Mouse (Mus musculus): Measurements from ENCODE around the gene Thap7. TPM values are rescaled to one million over a fixed set of nuclear protein-coding genes. Genes with fewer than 3 reads are reported as not detected.

The Thap7 gene
- polyA plus RNA-seq (2015; fragmentation: Nextera tagmentation; extraction: Ambion mirVana) = 43.0 and 44.5 TPM in 2 replicates

DNA sequence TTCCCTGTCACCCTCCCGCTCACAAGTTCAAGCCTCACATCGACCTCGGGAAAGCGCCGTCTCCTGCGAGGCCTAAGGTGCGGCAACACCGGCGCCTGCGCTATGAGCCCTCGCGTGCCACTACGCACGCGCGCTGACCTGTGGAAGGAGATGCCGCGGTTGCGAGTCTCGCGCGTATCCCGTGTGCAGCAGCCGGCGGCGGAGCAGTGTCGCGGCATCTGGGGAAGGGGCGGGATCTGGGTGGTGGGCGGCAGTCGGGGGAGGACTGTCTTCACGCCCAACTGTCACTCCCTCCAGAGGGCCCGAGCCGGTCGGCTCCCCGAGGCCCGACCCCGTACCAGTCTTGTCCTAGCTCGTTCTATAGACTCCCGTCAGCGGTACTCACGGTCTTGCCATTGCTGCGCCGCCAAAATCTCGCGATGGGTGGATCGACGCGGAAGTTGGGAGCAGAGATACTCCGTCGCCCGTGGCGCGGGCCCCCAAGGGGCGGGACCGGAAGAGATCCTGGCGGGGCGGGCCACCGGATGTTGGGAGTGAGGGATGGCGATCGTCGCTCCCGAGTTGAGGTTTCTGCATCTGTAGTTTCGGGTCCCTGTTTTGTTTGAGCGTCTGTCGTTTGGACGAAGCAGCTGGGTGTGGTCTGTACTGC lies at the start of gene Thap7:
Gene Thap7 (minus strand): TSS at position 497 of the 649 bp plus-strand sequence.

DNA sequence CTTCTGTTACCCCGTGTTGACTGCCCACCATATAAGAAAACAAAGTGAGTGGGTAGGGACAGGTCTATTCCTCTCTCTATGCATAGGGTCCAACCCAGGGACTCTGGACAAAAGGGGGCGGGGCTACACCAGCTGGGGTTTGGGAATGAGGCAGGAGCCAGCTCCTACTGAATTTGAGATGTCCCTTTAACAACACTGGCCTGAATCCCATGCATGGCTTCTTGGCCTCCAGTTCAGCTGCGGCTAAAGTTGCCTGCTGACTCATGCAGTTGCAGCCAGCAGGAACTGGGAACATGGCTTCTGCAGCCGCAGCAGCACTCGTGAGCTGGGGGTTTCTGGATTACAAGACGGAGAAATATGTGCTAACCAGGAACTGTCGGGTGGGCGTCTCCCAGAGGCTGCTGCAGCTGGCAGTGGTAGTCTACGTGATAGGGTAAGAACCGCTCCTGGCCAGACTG lies 30.8 kb upstream of the Thap7 start, which contains the start of gene P2rx6:
Gene P2rx6 (plus strand): TSS at position 135 of the 458 bp plus-strand sequence.

DNA sequence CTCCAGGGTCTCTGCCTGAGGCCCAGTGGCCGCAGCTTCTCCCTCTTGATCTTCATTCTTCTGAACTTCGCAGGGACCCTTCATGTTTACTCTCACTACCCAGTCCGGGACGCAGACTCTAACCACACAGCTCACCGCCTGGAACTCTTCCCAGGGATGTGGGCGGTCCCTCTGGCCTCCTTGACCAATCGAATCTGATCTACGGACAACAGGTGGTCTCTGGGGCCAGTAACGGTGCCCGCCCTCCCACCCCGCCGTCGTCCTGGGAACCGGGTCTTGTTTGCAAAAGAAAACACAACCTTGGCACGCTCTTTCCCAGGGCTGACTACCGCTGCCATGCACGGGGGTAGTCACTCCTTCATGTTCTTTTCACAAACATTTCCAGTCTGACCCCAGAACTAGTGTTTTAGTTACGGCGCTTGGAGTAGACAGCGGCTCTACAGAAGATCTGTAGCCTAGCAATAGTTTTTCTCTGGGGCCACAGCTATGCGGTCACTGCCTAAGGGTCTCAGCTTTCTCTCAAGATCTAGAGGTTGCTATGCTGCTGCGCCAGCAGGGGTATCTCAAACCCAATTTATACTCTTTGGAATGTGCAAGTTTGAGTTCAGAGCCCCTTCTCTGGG lies 30.3 kb upstream of the Thap7 start, which contains the start of gene Lrrc74b:
Gene Lrrc74b (minus strand): TSS at position 120 of the 623 bp plus-strand sequence.

DNA sequence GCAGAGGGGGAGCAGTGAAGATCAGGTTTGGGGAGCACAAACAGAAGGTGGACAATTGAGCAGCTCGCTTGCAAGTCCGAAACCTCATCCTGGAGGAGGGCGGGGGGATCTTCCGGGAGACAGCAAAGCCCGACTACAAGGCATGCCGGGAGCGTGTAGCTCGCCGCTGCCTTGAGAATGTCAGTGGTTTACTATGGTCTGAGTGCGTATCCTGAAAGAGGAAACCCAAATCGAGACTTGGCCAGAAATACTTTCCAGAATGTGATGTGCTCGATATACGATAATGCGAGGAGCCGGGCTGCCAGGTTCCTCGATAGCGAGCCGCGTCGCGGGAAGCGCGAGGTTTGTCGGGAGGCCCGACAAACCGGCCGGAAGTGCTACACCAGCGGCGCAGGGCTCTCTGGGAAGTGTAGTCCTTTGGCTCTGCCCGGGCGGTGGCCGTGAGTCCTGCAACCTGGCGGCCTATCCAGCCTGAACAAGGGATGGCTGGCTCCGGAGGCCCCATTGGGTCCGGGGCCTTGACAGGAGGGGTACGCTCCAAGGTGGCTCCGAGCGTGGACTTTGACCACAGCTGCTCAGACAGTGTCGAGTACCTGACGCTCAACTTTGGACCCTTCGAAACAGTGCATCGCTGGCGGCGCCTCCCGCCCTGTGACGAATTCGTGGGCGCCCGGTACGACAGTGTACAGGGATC lies 22.2 kb downstream of the Thap7 start, which contains the start of gene Lztr1:
Gene Lztr1 (plus strand): TSS at position 143 of the 694 bp plus-strand sequence.

DNA sequence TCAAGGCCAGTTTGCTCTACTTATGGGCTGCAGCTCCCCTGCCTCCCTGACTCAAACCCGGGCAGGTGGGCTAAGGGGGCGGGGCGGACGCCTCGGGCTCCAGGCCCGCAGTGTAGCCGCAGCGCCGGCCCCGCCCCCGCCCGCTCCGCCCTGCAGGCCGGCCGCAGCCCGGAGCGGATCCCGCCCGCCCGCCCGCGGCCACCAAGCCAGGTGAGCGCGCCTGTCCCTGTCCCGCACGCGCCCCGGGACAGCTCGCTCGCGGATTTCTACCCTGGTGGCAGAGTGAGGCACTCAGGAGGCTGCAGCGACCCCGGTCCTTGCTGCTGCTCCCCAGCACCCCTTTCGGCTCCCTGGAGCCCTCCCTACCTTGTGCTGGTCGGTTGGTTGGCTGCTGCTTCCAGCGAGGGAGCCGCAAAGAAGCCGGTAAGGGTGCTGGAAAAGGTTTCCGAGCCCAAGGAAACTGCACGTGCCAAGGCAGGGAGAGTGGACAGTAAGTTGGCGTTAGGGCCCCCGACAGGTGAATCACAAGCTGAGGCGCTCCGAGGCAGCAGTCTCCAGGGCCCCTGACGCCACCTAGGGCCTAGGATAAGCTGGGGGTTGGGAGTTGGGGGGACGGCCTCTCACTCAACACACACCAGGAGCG lies 41.3 kb downstream of the Thap7 start, which contains the start of gene Aifm3:
Gene Aifm3 (plus strand): TSS at position 143 of the 643 bp plus-strand sequence.

Other genes with a start within 250 kb of the Thap7 start
- gene Serpind1, start 199.8 kb downstream of the Thap7 start, polyA plus RNA-seq (2015; fragmentation: Nextera tagmentation; extraction: Ambion mirVana) = 0.24 and 0.35 TPM in 2 replicates
- gene Snap29, start 125.2 kb downstream of the Thap7 start, polyA plus RNA-seq (2015; fragmentation: Nextera tagmentation; extraction: Ambion mirVana) = 12.3 and 13.3 TPM in 2 replicates
- gene Pi4ka, start 124.8 kb downstream of the Thap7 start, polyA plus RNA-seq (2015; fragmentation: Nextera tagmentation; extraction: Ambion mirVana) = 17.7 and 19.5 TPM in 2 replicates
- gene Crkl, start 79.1 kb downstream of the Thap7 start, polyA plus RNA-seq (2015; fragmentation: Nextera tagmentation; extraction: Ambion mirVana) = 30.0 and 30.1 TPM in 2 replicates
- gene Aifm3, start 41.5 kb downstream of the Thap7 start, polyA plus RNA-seq (2015; fragmentation: Nextera tagmentation; extraction: Ambion mirVana) = 0.06 and 0.08 TPM in 2 replicates
- 35.7 and 35.8 TPM in 2 replicates for gene Lztr1, start 22.4 kb downstream of the Thap7 start, polyA plus RNA-seq (2015; fragmentation: Nextera tagmentation; extraction: Ambion mirVana)
- gene Lrrc74b, start 30.1 kb upstream of the Thap7 start, polyA plus RNA-seq (2015; fragmentation: Nextera tagmentation; extraction: Ambion mirVana) = 0.07 and 0.10 TPM in 2 replicates
- 1.2 and 1.5 TPM in 2 replicates for gene P2rx6, start 30.7 kb upstream of the Thap7 start, polyA plus RNA-seq (2015; fragmentation: Nextera tagmentation; extraction: Ambion mirVana)
- 8.8 and 9.6 TPM in 2 replicates for gene Slc7a4, start 52.1 kb upstream of the Thap7 start, polyA plus RNA-seq (2015; fragmentation: Nextera tagmentation; extraction: Ambion mirVana)
- gene Smpd4, start 88.2 kb upstream of the Thap7 start, polyA plus RNA-seq (2015; fragmentation: Nextera tagmentation; extraction: Ambion mirVana) = 9.0 and 9.5 TPM in 2 replicates
- gene Ccdc74a, start 115.3 kb upstream of the Thap7 start, polyA plus RNA-seq (2015; fragmentation: Nextera tagmentation; extraction: Ambion mirVana) = 3.1 and 4.2 TPM in 2 replicates
- gene Med15, start 201.8 kb upstream of the Thap7 start, polyA plus RNA-seq (2015; fragmentation: Nextera tagmentation; extraction: Ambion mirVana) = 31.4 and 35.8 TPM in 2 replicates
- gene Klhl22, start 228.5 kb upstream of the Thap7 start, polyA plus RNA-seq (2015; fragmentation: Nextera tagmentation; extraction: Ambion mirVana) = 28.1 and 30.7 TPM in 2 replicates

Data from urinary bladder, postnatal 0 days (tissue).